Mouse (Mus musculus) MEL (cell line): ENCODE results near the gene Dennd4c.

ENCODE experiments used
- CTCF ChIP-seq, 3 experiments: IDR thresholded peaks in 2 of 3; conservative IDR thresholded peaks in 1 of 3; 2 replicates each; pipeline ENCODE4 v1.5.1; 2011 to 2012; ENCODE audit warnings: low read length in 3 of 3, low read depth in 2 of 3, mild to moderate bottlenecking in 2 of 3, improper control_type of control experiment in 1 of 3, inconsistent platforms in 1 of 3, mixed read lengths in 1 of 3, moderate library complexity in 1 of 3; ENCODE audit not compliant: control insufficient read depth in 1 of 3, insufficient read depth in 1 of 3, poor library complexity in 1 of 3, severe bottlenecking in 1 of 3
- HCFC1 ChIP-seq: IDR thresholded peaks from 2 replicates; pipeline ENCODE4 v1.6.1; 2012; ENCODE audit warnings: low read depth, mild to moderate bottlenecking, inconsistent platforms, low read length, improper control_type of control experiment, moderate library complexity
- MAX ChIP-seq: IDR thresholded peaks from 2 replicates; pipeline ENCODE4 v1.6.1; 2011; ENCODE audit warnings: low read length, improper control_type of control experiment
- MXI1 ChIP-seq: IDR thresholded peaks from 2 replicates; pipeline ENCODE4 v1.6.1; 2011; ENCODE audit warnings: mild to moderate bottlenecking, low read depth, low read length, improper control_type of control experiment
- NRF1 ChIP-seq: IDR thresholded peaks from 2 replicates; pipeline ENCODE4 v1.6.1; 2014; ENCODE audit warnings: low read depth, mild to moderate bottlenecking, inconsistent platforms, low read length, improper control_type of control experiment, moderate library complexity; ENCODE audit not compliant: poor library complexity, insufficient read depth, severe bottlenecking
- TAL1 ChIP-seq: IDR thresholded peaks from 2 replicates; pipeline ENCODE4 v1.6.1; 2012; ENCODE audit warnings: mild to moderate bottlenecking, inconsistent platforms, low read length, moderate library complexity, mixed read lengths
- USF1 ChIP-seq: IDR thresholded peaks from 2 replicates; pipeline ENCODE4 v1.6.1; 2014; ENCODE audit warnings: low read depth, mild to moderate bottlenecking, inconsistent platforms, low read length, improper control_type of control experiment, moderate library complexity
- USF2 ChIP-seq, 2 experiments: IDR thresholded peaks; 2 replicates each; pipeline ENCODE4 v1.6.1; 2011 to 2012; ENCODE audit warnings: improper control_type of control experiment in 2 of 2, low read length in 2 of 2, borderline replicate concordance in 1 of 2, inconsistent platforms in 1 of 2, low read depth in 1 of 2, mild to moderate bottlenecking in 1 of 2; ENCODE audit not compliant: insufficient read depth in 1 of 2
- ZNF384 ChIP-seq: IDR thresholded peaks from 2 replicates; pipeline ENCODE4 v1.6.1; 2012; ENCODE audit warnings: low read depth, mild to moderate bottlenecking, inconsistent platforms, low read length, improper control_type of control experiment

GRCm38 (mm10) chr4:86814850-86815249 is 66.5 kb downstream of the Dennd4c start:
- no peak for TF ChIP-seq CTCF (IDR thresholded peaks at IDR 0.05 in 2 of 3, conservative IDR thresholded peaks at IDR 0.05 in 1 of 3; ENCODE audit: control insufficient read depth in 1 of 3, insufficient read depth in 1 of 3, low read depth in 2 of 3, low read length in 3 of 3, poor library complexity in 1 of 3, severe bottlenecking in 1 of 3)
- no peak for TF ChIP-seq NRF1
- no peak for TF ChIP-seq MAX
- TF ChIP-seq ZNF384, result no peak
- no peak for TF ChIP-seq USF2 (IDR thresholded peaks at IDR 0.05; ENCODE audit: borderline replicate concordance in 1 of 2, insufficient read depth in 1 of 2, low read depth in 1 of 2, low read length in 2 of 2)
- TF ChIP-seq USF1, result no peak
- TF ChIP-seq TAL1, result no peak
- TF ChIP-seq HCFC1, result no peak
- no peak for TF ChIP-seq MXI1
